Mouse (Mus musculus) left cerebral cortex, postnatal 14 days (tissue): ENCODE measurements around the gene Pdcd1lg2. TPM values are rescaled to one million over a fixed set of nuclear protein-coding genes. Genes with fewer than 3 reads are reported as not detected.

Experiments
- DNase-seq, 2 experiments: peaks; one replicate each; pipeline ENCODE4 v3.0.0; 2021 to 2022; ENCODE audit warnings: low spot score in 2 of 2, mixed read lengths in 1 of 2
- intact Hi-C: fragments of 180-260 bp; cut with DNase I; formaldehyde crosslinking; loops from one replicate; pipeline ENCODE4 v1.15.1; 2025
- total RNA-seq, 2 experiments: library from RNA; stranded (reverse); gene quantifications; 2 replicates each; pipeline ENCODE4 v1.2.3; 2021

Pdcd1lg2 gene
- total RNA-seq, 2 experiments from 2014 or later: 0.19 TPM; not detected in 1

DNA sequence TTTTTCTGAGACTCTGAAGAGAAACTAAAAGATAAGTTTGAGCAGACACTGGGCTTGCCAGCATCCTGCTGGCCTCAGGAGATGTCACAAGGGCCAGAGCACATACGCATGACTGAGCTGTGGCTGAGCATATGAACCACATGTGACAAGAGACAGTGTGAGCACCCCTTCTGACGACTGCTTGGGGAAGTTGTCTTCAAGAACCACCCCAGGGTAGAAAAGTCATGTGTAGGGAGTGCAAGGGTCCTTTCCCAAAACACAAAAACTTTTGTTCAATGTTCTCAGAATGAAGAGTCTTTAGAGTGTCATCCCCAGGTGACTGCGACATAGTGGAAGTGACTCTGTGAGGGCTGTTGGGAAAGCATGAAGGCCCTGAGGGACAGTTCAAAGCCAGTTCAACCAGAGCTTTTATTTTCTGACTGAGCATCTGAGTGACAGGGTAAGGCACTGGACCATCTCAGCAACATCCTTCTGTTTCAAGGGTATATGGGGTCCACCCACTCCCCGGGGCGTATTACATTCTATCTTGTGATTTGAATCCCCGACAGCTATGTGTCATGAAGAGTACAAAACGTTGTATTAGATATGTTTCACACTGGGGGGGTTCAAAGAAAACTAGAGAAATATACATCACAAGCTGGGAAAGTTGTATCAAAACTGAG lies 76.0 kb downstream of the Pdcd1lg2 start:
- intact Hi-C loops: no loop called here
- DNase-seq: no peak

DNA sequence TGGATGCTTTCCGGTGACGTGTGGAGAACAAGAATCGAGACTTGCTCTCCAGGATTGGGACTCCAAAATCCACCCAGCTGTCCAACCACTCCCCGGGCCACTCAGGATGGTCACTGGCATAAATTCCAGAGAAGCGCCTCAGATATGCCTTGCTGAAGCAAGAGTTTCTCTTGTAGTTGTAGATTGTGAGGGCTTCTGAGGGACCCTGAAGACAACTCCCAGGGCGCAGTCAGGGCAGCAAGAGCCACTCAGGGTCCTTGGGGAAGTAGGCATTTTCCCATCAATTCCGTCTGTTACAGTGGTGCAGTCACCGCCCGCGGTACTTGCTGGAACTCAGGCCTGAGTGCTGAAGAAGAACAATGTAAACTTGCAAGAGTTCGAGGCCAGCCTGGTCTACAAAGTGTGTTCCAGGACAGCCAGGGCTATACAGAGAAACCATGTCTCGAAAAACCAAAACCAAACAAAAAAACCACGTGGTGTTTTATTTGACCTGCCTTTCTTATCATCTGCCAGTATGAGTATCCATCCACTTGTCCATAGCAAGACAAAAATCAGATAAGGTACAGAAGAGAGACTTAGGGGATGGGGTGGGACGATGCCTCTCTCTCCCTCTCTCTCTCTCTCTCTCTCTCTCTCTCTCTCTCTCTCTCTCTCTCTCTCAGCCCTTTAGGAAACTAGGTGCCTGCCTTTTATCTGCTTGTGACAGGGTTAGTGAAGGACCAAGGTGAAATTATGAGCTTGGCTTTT lies 76.8 kb downstream of the Pdcd1lg2 start:
- intact Hi-C loops: no loop called here
- DNase-seq: no peak

DNA sequence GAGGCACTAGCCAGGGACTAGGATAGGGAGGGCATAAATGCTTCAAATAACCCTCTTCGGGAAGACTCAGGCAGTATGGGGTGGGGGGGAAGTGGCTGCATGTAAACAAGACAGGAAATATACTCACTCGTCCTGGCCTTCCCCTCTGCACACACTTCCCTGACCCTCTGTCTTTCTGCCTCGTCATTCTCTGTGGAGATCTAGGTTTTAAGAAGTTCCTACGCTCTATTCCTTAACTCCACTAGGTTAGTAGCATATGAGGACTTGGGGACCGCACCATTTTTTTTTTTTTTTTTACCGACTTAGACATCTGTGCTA lies 77.3 kb downstream of the Pdcd1lg2 start:
- no peak for DNase-seq
- intact Hi-C loops: no loop called here

DNA sequence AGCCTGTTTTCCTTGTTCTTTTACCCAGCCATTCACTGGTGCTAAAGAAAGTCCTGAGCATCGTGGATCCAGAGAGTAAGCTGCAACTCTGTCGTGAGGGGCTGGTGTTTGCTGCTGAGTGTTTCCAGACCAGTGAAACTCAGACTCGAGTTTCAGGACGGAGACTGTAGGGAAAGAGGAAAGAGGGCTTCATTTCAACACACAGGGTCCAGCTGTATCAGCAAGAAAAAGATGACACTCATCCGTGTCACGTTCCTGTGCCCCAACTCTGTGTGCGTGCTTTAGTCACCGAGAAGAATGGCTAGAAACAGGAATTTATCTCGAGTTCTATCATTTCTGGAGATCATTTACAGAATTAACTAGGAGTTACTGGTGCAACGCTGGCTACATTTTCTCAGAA lies 77.7 kb downstream of the Pdcd1lg2 start:
- DNase-seq: no peak
- intact Hi-C loops: no loop called here

DNA sequence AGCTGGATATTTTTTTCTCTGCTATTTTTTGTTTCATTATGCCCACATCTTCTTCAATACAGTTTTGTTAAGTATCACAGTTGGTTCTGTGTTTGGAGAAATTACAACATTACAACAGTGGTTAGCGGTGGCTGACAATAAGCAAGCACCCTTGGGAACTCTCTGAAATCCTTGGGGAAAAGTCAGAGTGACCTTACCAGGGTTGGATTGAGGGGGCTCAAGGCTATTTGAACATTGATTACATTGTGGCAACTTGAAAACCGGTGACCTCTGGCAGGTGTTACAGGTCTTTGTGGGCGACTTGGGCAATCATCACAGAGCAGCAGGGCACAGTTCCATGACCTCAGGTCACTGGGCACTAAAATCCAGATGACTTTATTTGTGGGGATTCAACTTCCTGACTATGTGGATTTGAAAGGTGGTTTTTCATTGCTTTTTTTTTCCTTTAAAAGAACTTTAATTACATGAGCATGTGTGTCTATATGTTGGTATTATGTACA lies 79.1 kb downstream of the Pdcd1lg2 start:
- intact Hi-C loops: no loop called here
- no peak for DNase-seq

DNA sequence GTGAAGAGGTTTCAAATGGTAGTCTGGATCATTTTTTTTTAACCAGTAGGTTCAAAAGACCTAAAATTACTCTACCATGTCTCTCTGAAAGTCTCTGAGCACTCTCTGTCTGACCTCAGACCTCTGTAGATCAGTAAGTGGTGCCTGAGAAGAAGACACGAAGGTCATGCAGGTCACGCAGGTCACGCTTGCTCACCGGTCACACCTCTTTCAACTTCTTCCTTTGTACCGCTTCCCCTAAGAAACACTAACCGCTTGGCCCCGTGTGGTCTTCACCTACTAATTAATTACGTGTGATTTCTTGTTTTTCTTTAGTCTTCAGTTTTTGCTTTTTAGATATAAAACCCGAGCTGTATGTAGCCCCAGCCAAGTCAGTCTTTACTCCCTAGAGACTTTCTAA lies 80.7 kb downstream of the Pdcd1lg2 start:
- intact Hi-C loops: no loop called here
- DNase-seq: no peak

DNA sequence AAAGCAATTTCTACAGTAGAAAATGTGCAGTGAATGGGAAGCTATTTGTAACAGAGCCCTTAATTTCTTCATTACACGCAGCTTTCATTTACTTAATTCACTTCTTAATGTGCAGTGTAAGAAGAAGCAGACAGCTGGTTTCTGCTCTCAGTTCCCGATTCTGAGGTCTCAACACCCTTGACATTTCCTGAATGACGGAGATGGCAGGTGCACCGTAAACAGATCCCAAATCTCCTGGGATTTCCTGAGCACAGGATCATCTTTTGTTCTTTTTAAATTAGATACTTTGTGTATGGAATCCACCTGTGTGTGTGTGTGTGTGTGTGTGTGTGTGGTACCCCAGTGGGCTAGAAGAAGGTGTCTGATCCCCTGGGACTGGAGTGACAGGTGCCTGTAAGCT lies 83.7 kb downstream of the Pdcd1lg2 start:
- intact Hi-C loops: no loop called here
- no peak for DNase-seq

DNA sequence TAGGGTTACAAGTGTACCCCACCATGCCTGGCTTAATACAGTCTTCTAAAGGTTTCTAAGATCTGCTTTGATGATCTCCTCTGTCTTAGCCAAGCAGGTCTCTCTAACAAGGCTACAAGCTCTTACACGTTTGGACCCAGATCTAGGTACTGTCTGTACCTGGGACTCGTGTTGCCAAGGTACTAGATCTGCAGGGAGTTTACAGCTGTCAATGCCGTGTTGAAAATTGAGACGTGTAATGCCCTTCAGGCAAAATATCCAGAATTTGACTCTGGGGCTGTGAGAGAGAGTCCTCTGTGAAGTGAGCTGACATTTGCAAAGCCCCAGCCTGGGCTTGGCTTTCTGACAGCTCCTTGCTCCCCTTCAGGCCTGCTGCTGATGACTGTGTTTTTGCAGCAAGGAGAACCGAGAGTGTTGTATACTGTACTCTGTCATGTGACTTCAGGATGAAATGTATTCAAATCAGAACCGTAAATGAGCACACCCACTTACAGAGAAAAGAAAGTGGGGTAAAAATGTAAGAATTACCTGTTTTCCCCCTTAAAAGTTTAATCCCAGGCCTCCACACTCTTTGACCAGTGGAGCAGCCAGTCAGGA lies 85.4 kb downstream of the Pdcd1lg2 start:
- DNase-seq: no peak
- intact Hi-C loops: no loop called here

DNA sequence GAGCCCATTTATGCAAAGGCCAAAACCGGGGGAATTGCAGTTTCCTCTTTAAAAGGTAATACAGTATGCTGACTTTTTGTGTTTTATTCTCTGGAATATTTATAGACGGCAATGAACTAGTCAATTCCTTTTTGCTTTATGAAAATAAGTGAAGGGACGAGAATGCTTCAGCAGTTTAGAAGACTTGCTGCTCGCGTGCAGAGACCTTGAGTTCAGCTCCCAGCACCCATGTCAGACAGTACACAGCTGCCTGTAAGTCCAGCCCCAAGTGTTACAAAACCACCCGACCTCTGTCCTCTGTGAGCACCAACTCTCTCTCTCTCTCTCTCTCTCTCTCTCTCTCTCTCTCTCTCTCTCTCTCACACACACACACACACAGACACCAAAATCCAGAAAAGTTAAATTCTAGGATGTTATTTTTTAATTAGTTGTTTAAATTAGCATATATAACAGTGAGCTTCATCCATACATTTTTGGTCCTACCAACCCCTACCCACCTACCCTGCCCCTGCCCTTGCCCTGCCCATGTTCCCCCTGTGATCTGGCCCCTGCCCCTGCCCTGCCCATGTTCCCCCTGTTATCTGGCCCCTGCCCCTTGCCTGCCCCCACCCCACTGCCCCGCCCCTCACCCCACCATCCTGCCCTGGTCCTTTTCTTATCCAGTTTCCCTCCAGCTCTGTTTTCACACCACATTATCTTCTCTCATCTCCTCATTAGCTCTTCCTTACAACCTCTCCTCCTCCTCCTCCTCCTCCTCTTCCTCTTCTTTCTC lies 86.3 kb downstream of the Pdcd1lg2 start:
- intact Hi-C loops: no loop called here
- no peak for DNase-seq

DNA sequence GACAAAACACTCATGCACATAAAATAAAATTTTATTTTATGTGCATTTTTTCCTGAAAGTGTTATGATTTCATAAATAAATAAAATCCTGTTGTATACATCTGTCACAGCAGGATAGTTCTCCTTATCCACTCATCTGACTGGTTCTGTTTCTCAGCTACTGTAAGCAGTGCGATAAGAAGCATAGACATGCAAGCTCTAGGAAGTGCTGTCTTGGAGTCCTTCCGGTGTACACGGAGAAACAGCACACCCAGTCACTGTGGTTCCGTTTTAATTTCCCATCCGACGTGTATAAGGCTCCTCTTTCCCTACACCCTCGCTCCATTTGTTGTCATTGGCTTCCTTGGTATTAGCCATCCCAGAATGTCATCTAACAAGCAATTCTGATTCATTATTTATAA lies 87.2 kb downstream of the Pdcd1lg2 start:
- no peak for DNase-seq
- intact Hi-C loops: no loop called here

DNA sequence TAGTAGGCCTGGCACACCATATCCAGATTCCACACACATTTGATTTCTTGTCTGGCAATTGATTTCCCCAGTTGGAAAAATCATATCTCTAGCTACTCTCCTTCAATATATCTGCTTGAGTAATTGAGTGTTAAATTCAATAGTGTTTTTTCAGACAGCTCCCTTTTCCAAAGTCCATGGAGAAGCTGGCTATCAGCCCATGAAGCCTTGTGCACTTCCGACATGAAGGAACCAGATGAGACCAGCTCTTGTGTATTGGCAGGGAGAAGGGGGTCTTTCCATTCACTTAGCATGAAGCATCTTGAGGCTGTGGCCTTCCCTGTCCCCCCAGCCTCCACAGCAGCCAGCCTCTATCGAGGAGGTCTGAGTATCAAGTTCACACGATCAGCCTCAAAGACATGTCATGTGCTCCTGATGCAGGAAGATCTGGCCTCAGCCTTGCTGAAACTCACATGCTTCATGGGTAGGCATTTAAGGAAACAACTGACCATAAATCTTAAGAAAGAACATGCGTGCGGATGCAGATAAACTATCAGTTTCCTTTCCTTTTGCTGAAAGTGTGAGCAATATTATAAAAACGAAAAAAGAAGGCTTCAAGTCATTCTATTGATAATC lies 88.2 kb downstream of the Pdcd1lg2 start:
- DNase-seq: no peak
- intact Hi-C loops: no loop called here

DNA sequence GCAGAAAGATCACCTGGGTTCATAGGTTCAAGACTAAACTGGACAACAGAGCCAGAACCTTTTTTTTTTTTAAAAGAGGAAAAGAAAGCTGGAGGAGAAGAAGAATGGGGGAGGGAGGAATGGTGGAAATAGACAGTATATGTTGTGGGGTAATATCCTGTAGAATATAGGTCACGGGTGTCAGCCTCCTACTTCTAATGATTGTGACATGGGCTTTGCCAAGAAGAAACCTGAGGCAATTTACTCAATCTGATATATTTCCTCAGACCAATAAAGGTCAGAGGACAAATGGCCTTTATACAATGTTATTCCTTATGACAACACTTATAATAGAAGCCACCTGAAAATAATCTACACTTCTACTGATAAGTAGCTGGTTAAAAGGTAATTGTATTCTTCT lies 89.6 kb downstream of the Pdcd1lg2 start:
- DNase-seq: no peak
- intact Hi-C loops: loop anchor here (2.0 to 10.0 kb wide), 2 partner anchors 128 to 436 kb away; no protein-coding TSS in a partner anchor

DNA sequence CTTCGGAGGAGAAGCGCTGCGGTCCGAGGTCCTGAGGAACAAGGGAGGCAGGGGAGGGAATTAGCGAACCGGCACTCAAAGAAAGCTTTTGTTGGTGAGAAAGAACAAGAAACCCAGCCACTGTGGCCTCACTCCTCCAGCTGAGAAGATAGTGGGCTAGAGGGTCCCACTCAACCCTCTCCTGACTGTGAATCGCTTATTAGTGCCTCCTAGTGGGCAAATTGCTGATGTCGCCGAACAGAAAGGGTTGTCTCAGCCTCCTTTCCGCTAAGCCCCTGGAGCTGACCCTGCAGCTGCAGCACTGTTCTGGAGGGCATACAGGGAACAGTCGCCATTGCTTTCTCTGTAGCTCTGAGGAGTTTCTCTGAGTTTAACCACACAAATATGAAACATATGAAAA lies 90.4 kb downstream of the Pdcd1lg2 start:
- intact Hi-C loops: loop anchor here (2.0 to 10.0 kb wide), 2 partner anchors 128 to 436 kb away; no protein-coding TSS in a partner anchor
- DNase-seq: no peak

DNA sequence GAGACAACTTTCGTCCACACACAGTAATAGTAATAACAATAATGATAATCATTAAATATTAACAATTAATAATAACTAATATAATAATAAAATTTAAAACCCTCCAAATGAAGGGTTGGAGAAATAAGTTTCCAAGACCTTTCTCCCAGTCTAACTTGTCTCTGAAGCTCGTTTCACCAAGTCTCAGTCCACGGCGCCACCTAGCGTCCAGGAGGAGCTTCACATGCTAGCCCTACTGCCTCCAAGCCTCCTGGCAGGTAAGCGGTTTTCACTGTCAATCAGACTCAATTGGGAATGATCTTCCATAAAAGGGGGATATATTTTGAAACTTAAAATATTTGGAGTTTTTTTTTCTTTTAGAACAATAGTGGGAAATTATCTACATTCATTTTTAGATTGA lies 90.8 kb downstream of the Pdcd1lg2 start:
- peak; percentile 73 to 88 for DNase-seq
- intact Hi-C loops: loop anchor here (2.0 to 10.0 kb wide), 2 partner anchors 129 to 437 kb away; no protein-coding TSS in a partner anchor

DNA sequence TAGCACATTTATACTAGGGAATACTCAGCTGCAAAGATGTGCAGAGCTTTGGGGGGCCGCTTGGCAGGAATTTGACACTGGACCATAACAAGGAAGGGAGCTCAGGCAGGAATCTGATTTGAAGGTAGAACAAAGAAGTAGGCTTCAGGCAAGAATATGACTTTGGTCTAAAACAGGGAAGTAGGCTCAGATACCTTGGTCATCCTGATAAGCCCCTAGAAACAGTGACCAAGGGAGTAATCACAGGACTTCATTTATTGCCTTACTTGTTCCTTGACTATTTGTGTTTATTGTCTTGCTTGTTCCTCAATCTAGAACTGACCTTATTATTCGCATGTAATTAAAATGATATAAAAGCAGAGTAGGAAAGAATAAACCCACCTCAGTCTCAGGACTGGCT lies 93.4 kb downstream of the Pdcd1lg2 start:
- no peak for DNase-seq
- intact Hi-C loops: loop anchor here (10.0 kb wide), 1 partner anchor 439 kb away; no protein-coding TSS in a partner anchor

DNA sequence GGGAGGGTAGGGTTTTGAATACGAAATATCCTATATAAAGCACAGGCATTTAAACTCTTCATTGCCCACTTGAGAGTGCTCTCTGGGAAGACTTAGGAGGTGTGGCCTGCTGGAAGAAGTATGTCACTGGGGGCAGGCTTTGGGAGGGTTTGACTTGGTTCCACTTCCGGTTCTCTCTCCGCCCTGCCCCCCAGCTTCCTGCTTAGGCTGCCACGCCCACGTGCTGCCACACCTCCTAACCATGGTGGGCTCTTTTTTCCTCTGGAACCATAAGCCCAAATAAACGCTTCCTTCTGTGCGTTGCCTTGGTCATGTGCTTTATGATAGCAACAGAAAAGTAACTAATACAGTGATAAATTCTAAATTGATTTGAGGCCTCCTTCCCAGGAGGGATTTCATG lies 94.9 kb downstream of the Pdcd1lg2 start:
- intact Hi-C loops: loop anchor here (10.0 kb wide), 1 partner anchor 441 kb away; no protein-coding TSS in a partner anchor
- no peak for DNase-seq

DNA sequence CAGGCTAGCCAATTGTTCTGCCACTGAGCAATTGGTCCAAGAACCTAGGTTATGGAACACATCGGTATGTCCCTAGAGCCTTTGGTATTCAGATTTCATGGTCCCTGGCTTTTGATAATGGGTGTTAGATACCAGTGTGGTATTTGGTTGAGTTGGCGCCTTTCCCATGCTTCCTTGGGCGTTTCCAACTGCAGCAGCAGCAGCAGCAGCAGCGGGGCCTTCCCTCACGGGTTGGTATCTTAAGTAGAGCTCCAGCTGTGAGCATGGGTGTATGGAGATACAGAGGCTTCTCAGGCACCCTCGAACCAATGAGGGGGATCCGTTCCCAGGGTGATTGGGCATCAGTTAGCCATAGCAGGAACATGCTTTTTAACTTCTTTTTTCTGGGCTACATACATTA lies 97.5 kb downstream of the Pdcd1lg2 start:
- intact Hi-C loops: loop anchor here (10.0 kb wide), 1 partner anchor 443 kb away; no protein-coding TSS in a partner anchor
- no peak for DNase-seq

DNA sequence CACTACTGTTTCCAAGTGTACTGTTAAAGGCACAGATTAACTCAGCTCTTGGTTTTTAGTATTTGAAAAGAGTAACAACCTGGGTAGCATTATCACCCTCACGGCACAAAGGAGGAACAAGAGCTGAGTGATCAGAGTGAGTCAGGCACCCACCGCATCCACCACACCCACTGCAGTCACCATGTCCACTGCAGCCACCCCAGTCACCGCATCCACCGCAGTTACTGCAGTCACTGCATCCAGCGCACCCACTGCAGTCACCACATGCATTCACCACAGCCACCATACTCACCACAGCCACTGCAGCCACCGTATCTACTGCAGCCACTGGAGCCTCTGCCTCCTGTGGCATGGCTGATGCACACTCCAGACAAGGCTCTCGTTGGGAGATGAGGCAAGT lies 99.1 kb downstream of the Pdcd1lg2 start:
- DNase-seq: no peak
- intact Hi-C loops: loop anchor here (10.0 kb wide), 1 partner anchor 445 kb away; no protein-coding TSS in a partner anchor

DNA sequence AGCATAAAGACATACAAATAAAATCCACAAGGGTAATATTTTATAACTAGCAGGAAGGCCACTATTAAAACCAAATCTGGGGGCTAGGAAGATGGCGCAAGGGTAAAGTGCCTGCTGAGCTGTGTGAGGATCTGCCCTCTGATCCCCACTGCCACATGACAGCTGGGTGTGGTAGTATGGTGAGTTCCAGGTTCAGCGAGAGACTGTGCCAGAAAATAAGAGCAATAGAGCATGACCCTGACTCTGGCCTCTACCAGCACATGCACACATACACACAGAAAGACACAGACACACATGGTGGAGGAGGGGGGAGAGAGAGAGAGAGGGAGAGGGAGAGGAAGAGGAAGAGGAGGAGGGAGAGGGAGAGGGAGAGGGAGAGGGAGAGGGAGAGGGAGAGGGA lies 101.1 kb downstream of the Pdcd1lg2 start:
- no peak for DNase-seq
- intact Hi-C loops: no loop called here
